Mouse (Mus musculus) layer of hippocampus, postnatal 25 days (tissue): ENCODE results near the gene Blm. TPM values are rescaled to one million over a fixed set of nuclear protein-coding genes. Genes with fewer than 3 reads are reported as not detected.

Source experiments
- DNase-seq, 2 experiments: peaks; one replicate each; pipeline ENCODE4 v3.0.0; 2022; ENCODE audit warnings: mixed read lengths in 2 of 2, low spot score in 1 of 2; ENCODE audit errors: extremely low spot score in 1 of 2
- total RNA-seq, 2 experiments: library from RNA; stranded (reverse); gene quantifications; 2 replicates each; pipeline ENCODE4 v1.2.3; 2021

Blm gene
- 1 to 10 TPM; 3.8 to 5.0 TPM for total RNA-seq

DNA sequence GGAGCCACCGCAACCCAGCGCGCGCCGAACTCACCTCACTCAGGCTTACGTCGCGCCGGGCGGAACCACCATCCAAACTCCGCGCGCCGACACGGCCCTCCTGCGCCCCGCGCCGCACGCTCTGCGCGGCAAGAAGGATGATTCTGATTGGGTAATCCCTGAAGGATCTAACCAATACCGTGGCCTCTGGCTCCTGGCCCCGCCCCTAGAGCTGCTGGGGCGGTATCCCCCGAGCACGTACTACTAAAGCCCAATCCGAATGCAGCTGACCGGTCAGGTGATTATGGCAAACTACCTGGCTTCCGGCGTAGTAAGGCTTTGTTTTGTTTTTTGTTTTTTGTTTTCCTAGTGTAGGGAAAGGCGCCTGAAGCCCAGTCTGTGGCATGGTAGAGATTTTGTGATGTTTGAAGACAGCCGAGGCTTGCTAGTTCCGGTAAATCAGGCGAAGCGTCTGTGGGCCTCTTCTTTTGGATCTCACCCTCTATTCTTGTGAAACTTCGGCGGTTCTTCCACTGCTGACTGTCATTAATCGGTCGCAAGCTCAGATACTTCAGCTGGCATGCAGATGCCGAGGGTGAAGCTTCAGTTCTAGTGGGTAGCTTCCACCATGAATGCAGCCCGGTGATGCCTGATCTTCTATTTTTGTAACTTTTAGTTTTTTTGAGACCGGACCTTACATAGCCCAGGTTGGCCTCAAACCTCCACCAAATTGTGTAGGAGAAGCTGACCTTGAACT, at the start of gene Blm:
Blm (minus strand) TSS at position 111 of the 736 bp plus-strand sequence.
- peak; percentile 83 to 84 for DNase-seq

DNA sequence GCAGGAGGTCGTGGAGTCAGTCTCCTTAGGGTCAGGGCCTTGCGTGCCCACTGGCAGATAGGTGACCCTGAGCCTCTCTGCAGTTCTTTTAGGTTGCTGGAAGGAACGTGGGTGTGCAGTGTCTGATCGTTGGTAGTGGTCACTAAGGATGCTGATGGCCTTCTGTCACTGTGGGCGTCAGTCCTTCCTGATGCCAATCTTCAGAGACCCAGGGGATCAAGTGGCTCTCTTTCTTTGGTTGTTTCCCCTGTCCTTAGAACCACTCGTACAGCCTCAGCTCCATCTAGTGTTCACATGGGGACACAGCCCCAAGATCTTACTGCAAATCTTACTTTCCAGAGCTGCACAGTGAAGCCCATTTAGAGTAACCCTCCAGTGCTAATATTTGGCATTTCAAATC, 49.1 kb upstream of the Blm start:
- peak in 1 of 2 experiments; percentile 38 for DNase-seq

DNA sequence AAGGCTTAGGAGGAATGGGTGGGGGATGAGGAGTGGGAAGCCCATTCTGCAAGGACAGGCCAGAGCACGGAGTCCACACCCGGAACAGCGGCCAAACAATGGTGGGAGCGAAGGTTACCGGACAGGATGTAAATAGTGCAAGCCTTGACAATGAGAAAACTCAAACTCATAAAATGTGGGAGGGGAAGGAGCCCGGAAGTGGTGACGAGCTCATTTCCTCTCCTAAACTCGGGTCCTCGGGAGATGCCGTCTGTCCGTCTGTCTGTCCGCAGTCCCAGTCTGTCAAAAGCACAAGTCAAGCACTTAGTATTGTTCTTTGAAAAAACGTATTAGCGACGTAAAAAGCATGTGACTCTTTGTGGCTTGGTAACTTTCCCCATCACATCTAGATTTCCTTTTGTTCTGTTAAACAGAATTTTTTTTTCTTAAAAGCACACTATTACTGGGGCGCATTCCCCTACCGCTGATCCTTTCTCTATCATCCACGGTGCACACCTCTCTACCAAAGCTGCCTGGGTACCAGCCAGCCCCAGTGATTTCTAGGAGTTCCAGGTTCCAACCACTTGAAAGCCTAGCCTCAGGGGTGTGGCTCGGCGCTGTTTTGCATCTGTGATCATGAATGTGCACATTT, 48.0 kb upstream of the Blm start:
- no peak for DNase-seq

DNA sequence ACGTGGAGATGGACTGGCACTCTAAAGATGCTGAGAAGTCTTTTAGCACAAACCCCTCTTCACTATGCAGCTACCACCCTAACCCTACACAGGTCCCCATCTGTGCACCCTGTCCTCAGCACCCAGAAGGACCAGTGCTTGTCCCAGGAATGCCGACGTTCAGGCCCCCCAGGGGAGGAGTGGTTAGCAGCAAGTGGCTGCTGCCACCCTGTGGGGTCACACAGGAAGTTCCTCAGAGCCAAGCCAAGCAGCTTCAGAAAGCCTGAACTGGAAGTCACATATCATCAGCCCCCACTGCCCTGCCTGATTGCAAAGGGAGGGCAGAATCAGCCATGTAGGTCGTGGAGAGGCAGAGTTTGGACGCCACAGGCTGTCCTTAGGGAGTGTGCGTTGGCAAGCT, 45.4 kb upstream of the Blm start:
- DNase-seq: peak in 1 of 2 experiments; percentile 40

DNA sequence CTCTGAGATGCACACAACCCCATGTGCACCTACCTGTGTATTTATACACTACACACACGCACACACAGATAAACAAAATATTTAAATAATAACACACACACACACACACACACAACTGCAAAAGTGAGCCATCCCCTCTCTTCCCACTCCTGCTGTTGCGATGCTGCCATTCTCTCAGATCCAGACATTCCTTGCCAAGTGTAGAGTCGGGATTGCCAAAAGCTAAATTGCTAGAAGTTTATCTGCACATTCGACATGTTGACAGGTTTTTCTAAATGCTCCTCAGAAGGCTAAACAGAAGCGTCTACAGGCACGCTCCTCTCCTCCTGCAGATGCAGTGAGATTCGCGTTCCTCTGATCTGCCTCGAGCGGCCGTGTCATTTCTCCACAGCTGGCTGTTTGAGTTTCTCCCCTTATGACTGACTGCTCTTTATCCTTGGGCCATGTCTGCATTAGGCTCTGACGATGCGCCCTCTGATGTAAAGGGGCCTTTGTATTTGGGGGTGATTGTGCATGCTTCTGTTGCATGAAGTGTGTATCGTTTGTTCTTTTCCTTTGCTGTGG, 42.6 kb upstream of the Blm start:
- DNase-seq: no peak

DNA sequence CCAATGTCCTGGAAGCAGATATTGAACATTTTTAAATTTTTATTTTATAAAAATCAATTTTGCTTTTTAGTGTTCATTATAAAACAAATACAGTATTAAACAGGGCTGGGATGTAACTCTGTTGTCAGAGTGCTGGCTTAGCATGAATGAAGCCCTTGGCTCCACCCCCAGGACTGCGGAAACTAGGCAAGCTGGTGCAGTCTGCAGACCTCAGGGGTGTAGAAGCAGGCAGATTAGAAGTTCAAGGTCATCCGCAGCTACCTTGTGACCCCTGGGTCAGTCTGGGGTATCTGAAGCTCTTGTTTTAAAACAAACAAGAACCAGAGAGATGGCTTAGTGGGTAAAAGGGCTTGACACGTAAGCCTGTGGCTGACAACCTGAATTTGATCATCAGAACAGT, 41.7 kb upstream of the Blm start:
- DNase-seq: no peak

DNA sequence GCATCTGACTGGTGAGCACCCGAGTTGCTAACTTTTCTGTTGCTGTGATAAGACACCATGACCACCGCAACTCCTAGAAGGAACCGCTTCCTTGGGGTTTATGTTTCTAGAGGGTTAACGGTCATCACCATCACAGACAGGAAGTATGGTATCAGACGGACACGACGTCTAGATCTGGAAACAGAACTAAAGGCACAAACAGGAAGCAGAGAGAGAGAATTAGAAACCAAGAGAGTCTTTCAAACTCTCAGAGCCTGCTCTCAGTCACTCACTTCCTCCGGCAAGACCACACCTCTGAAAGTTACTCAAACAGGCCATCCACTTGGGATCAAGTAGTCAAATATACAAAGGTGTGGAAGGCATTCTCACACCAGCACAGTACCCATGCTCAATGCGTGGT, 40.8 kb upstream of the Blm start:
- no peak for DNase-seq

DNA sequence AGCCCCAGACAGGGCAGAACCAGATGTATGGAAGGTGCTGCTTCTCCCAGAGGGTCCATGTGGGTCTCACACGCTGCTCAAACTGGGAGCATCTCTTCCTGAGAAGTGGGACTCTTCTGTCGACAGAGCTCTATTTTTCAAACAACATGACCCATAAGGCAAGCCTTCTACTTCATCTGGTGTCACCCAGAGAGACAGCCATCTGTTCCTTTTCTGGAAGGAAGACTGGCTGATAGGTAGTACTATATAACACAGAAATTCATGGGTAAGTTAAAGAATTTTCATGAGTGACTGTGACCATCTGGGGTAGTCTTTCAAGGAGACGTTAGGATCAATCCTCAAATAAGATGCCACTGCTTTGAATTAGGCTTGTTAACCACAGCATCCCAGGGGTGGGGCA, 38.2 kb upstream of the Blm start:
- no peak for DNase-seq

DNA sequence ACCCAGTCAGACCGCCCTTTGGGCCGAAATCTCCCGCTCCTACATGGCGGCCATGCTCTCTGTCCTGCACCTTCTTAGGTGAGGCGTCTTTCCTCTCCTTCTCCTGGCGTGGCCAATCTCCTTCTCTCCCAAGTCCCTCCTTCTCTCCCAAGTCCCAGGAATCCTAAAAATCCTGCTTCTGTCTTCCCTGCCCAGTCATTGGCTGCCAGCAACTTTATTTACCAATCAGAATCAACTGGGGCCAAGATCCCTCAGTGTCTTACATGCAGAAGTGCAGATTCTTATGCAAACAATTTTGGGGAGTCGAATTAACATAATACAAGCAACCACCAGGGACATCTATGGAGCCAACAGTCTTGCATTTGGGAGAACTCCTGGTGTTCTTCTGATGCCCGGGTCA, 33.1 kb upstream of the Blm start:
- no peak for DNase-seq

DNA sequence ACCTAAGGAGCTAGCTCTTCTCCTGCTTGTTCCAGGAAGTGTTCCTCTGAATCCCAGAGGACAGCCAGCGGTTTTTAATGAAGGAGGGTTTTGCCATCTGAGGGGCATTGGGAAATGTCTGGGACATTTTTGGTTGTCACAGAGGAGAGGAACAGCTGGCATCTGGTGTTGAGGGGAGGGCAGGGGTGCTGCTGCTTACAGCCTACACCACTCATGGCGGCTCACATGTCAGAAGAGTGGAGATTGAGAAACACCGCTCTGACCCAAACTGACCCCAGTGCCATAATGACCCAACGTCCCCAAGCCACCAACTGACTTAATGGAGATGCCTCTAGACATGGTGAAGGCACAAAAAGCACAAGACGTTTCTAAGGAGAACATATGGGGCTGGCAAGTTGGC, 27.0 kb upstream of the Blm start:
- no peak for DNase-seq

DNA sequence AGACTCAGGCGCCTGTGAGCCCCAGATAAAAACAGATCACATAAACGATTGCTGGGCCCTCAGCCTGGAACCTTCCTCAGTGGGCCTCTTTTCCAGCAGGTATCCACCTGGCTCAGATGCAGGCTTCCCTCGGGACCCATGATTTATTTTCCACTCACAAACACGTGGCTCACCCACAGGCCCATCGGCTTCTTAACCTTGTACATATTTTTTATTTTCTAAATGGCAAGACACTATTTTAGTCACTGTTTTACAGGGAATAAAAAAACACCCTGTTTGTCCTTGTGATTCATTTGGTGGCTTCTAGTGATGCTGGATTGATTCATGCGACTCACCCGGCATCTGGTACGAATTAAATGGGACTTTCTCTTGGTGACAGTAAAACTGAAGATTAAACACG, 26.4 kb upstream of the Blm start:
- no peak for DNase-seq

DNA sequence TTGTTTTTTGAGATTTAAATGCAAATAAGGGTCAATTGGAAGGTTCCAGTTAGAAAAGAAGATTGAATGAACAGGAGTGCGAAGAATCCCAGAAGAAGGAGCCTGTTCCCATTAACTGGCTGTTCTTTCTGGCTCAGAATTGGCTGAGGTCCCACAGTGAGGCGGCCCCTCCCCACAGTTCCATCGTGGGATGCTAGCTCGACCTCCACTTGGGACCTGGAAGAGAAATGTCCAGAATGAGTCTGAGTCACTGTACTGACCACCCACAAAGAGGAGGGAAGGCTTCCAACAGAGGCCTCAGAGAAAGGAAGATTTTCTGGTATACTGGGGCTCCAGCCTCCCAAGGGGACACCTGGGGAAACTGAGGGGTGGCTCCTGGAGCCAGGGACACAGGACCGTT, 23.7 kb upstream of the Blm start:
- DNase-seq: no peak

DNA sequence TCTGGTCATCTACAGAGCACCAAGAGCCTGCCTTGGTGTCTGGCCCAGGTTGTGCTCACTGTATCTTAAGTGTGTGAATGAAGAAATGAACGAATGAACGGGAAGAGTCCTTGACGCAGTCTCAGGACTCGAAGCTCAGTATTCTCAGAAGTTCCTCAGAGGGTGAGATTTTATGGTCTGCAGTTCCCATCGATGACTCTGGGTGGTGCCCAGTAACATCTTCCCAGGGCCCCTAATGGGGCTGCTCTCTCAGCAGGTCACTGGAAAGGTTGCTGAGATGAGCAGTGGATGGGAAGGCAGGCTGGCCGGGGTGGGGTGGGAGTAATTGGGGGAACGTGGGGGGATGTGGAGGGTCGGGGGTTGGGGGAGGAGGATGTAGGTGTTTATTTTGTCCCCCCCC, 23.2 kb upstream of the Blm start:
- DNase-seq: no peak

DNA sequence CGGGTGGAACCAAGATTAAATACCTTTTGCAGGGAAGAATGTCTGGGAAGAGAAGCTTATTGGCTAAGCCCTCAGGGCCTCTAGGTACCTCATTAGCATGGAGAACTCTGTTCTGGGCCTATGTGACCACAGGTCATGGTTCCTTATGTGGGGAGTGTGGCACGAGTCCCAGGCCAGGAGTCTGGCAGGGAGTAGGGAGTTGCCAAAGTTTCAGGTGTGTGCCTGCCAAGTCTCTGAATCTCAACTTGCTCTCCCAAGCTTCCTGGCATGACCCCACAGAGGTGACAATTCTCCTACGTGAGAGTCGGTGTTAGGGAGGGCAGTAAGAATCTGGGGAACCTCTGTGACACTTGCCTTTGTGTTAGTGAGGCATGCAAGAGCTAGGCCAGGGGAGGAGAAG, 22.2 kb upstream of the Blm start:
- DNase-seq: no peak

DNA sequence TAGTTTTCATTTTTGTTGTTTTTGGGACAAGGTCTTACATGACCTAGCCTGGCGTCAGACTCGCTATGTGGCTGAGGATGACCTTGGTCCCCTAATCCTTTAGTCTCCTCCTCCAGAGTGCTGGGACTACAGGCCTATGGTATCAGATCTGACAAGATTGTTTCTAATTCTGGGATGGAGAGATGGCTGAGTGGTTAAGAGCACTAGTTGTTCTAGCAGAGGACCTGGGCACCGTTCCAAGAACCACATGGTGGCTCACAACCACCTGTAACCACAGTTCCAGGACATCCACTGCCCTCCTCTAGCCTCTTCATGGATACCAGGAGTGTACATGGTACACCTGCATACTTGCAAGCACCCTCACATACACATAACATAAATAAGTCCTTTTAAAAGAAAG, 21.2 kb upstream of the Blm start:
- DNase-seq: no peak

DNA sequence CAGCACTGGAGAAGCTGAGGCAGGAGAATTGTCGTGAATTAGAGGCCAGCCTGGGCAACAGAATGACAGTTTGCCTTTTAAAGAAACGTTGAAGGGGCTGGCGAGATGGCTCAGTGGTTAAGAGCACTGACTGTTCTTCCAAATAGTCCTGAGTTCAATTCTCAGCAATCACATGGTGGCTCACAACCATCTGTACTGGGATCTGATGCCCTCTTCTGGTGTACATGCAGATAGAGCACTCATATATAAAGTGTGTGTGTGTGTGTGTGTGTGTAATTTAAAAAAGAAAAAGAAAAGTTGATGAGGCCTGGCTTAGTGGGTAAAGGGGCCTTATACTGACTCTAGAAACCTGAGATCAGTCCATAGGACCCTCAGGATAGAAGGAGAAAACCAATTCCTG, 20.2 kb upstream of the Blm start:
- no peak for DNase-seq

DNA sequence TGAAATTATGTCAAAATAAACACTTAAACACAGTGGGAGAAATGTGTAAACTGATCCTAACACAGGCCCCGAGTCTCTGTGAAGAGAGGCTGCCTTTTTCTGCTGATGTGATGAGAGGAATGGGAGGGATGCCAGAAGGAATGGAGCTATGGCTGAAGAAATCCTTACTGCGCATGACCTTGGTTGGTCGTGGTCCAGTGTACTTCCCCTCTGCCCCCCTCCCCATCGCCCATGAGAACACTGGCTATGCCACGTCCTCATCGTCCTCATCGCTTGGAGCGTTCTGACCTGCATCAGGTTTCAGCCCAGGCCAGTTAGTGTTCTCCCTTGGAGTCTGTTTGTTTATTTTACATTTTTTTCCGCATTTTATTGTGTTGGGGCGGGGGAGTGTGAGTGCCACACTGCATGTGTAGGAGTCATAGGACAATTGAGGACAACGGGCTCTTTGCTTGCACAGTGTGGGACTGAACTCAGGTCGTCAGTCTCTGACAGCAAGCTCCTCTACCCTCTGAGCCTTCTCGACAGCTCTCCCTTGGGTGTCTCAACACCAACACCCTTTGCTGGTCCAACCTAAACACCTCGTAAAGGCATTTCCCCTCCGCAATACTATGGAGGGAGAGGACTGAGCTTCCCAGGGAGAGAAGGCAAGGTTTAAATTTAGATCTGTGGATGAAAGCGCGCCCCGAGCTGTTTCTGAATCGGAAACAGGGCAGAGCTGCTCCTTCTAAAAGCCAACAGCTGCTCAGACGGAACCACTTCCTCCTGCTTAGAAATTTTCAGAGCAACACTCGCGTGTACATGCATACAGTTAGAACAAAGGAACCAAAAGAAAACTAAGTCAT, 19.5 kb upstream of the Blm start:
- no peak for DNase-seq

DNA sequence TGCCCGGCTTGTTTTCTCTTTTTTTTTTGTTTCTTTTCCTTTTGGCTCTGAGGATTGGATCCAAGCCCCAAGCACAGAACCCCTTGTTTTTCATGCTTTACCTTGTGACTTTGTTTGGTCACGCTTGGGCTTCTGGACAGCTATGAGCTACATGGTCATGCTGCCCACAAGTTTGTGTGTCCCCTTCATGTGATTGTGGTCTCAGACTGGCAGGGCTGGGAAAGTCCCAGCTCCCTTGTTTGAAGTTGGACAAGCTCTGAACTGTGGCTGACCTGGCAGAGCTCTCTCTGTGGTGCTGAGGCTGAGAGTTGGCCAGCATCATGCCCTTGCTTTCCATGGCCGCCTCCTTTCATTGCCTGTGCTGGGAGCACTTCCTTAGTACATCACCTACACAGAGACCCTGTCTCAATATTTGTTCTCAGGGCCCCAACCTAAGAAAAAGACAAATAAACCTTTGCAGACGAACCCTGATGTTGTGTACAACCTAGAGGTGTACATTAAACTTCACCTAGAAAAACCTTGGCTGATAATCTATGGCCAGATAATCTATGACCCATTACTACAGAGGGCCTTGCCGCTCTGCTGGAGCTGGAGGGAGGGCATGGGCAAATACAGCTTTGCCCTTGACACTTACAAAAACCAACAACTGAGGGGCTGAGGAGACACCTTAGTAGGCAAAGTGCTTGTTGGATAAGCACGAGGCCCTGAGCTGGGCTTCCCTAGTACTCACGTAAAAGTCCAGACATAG, 13.8 kb upstream of the Blm start:
- no peak for DNase-seq

DNA sequence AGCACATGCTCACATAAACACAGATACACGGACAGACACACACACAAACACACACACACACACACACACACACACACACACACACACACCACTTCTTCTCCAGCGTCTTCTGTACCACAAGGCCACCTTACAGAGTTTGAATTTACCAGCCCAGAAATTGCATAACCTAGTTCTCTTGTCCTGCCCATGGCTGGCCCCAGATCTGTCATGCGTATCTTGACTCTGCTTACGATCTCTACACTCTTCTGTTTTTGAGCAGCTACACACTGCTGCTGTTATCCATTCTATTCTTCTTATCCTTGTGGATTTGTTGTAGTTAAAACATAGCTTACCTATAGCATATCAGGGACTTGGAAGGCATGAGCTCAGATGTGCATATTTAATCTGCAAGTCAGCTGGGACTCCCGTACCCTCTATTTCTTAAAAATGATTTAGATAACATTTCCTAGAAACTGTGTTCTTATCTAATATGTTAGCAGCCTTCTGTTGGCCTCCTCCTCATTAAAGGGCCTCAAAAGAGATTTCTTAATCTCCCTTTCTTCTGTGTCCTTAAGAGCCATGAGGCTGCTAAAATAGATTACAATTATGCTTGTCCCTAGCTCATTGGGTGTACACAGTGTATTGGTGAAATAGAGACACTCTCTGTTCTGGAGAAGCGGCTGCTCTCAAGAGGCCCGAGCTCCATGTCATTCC, 7.4 kb upstream of the Blm start:
- no peak for DNase-seq

DNA sequence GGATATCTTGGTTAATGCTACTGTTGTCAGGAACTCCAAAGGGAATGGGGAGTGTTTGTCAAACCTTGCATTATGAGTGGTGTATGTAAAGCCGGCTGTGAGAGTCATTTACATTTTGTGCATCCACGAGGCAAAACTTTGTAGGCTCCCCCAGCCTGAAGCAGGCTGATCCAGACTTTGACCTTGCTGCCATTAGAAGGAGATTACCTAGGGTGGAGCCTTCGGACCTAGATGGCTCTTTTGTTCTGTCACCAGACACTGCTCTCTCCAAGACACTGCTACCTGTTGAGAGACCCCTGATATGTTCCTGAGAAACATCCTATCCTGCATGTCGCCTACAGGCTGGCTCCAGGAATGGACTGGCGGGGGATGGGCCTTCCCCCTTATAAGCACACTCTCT, 4.7 kb upstream of the Blm start:
- no peak for DNase-seq
